Mouse (Mus musculus): ENCODE data around the gene Ankrd44.

- TF ChIP-seq CTCF (IDR thresholded peaks at IDR 0.05; ENCODE audit: control insufficient read depth, insufficient read depth, insufficient read length) = no peak
- TF ChIP-seq CEBPB (IDR thresholded peaks at IDR 0.05; ENCODE audit: low read depth) = no peak
- TF ChIP-seq USF1 (IDR thresholded peaks at IDR 0.05; ENCODE audit: low read depth) = no peak
- TF ChIP-seq MYOG (IDR thresholded peaks at IDR 0.05; ENCODE audit: control insufficient read depth, extremely low read depth, insufficient read length) = no peak
- TF ChIP-seq MAX (IDR thresholded peaks at IDR 0.05) = no peak
Measured at GRCm38 (mm10) chr1:54838486-54838805, 87.7 kb downstream of the Ankrd44 start.
